Mouse (Mus musculus) cerebellum, adult 2 months (tissue): ENCODE results near the gene Dclk1.

ENCODE experiments used
- CTCF ChIP-seq: fragments of 200-500 bp; IDR thresholded peaks from 2 replicates; pipeline ENCODE4 v1.5.1; 2011; ENCODE audit warnings: low read depth, mild to moderate bottlenecking, control low read depth, low read length, moderate library complexity, borderline replicate concordance; ENCODE audit not compliant: insufficient read depth
- POLR2A ChIP-seq: fragments of 200-500 bp; IDR thresholded peaks from 2 replicates; pipeline ENCODE4 v1.6.1; 2011; ENCODE audit warnings: low read length, control low read depth, borderline replicate concordance; ENCODE audit not compliant: insufficient read depth

DNA sequence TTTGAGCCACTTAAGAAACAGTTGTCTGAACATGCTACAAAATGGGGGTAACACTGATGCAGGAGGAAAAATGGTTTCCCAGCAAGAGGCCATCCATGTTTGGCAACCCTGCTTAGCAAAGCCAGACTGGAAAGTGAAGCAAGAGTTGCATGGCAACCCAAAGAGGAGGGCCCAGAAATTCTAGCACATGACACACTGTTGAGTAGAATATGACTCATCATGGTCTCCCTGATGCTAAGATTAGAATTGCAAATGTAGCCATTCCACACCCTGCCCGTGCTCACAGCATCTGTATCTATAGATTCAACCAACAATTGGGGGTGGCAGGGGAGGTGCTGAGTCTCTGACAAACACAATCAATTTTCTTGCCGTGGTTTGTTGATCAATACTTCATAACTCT lies 154.6 kb downstream of the Dclk1 start:
- TF ChIP-seq POLR2A (no peak), CTCF (no peak)
